18 mouse cellular contexts compared by ENCODE assay signal in the genomic region with DNA sequence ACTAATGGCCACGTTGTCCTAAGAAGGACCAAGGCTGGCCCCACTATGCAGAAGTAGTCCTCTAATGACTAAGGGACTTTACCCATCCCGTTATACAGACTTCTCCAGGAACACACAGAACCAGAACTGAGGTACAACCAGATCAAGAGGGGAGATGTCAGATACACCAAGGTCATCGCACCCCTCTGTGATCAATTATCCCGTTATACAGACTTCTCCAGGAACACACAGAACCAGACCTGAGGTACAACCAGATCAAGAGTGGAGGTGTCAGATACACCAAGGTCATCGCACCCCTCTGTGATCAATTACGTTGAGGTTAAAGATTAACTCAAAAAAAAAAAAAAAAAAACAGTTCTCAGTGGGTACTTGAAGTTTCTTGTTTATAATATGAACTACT.
"Had no signal": no experiment of that assay in that cellular context is flagged by ENCODE, and none has a peak within 500 bp of the region (broad histone marks: within the 10 kb centered on the region; RNA-seq: fewer than 3 reads in every experiment).

No protein-coding gene starts in this region.

- H3K4me3 ChIP-seq: stomach, embryonic 15.5 days had no signal

- H3K27me3 ChIP-seq: neural tube, embryonic 13.5 days; neural tube, embryonic 15.5 days; stomach, embryonic 15.5 days had no signal

- DNase-seq: lung, adult 18-20 months; lung, embryonic 14.5 days; lung, postnatal 10 days; lung, postnatal 4 days; midbrain, embryonic 14.5 days; retina, postnatal 1 day; right cerebral cortex, adult 18-20 months; right cerebral cortex, postnatal 25 days; right cerebral cortex, postnatal 4 days; thymus, adult 2 months; thymus, postnatal 4 days had no signal

- H3K27ac ChIP-seq: midbrain, embryonic 10.5 days; midbrain, embryonic 12.5 days; neural tube, embryonic 13.5 days; neural tube, embryonic 15.5 days; stomach, embryonic 15.5 days; stomach, postnatal 0 days had no signal

- H3K36me3 ChIP-seq: midbrain, embryonic 10.5 days; midbrain, embryonic 12.5 days; neural tube, embryonic 13.5 days; neural tube, embryonic 15.5 days; stomach, embryonic 15.5 days had no signal

- H3K9ac ChIP-seq: lung, embryonic 14.5 days; midbrain, embryonic 12.5 days; neural tube, embryonic 13.5 days; neural tube, embryonic 15.5 days; stomach, embryonic 15.5 days had no signal

- ATAC-seq: midbrain, embryonic 16.5 days had no signal

- H3K9me3 ChIP-seq: midbrain, embryonic 10.5 days; midbrain, embryonic 12.5 days; neural tube, embryonic 13.5 days; neural tube, embryonic 15.5 days; stomach, embryonic 15.5 days had no signal
